Mouse (Mus musculus) embryonic facial prominence, embryonic 12.5 days (tissue): ENCODE measurements around the gene Ppp2r5c. TPM values are rescaled to one million over a fixed set of nuclear protein-coding genes. Genes with fewer than 3 reads are reported as not detected.

Source experiments
- ATAC-seq: fragments of 200-750 bp; cut with Nextera tagmentation; 2 replicates; pipeline ENCODE4 v1.8.0; 2017; ENCODE audit not compliant: insufficient number of reproducible peaks, insufficient read depth, low FRiP score, low TSS enrichment
- H3K27ac ChIP-seq: fragments of 300-500 bp; sonication (generic); 2 replicates; pipeline ENCODE4 v1.5.1; 2016; ENCODE audit warnings: mild to moderate bottlenecking
- H3K27me3 ChIP-seq: fragments of 300-500 bp; sonication (generic); 2 replicates; pipeline ENCODE4 v1.6.1; 2016; ENCODE audit warnings: mild to moderate bottlenecking, moderate library complexity
- H3K36me3 ChIP-seq: fragments of 300-500 bp; sonication (generic); 2 replicates; pipeline ENCODE4 v1.6.1; 2016; ENCODE audit warnings: mild to moderate bottlenecking
- H3K4me1 ChIP-seq: fragments of 300-500 bp; sonication (generic); 2 replicates; pipeline ENCODE4 v1.6.1; 2016
- H3K4me2 ChIP-seq: fragments of 300-500 bp; sonication (generic); replicated peaks from 2 replicates; pipeline ENCODE4 v1.6.1; 2016; ENCODE audit warnings: mild to moderate bottlenecking, moderate library complexity
- H3K4me3 ChIP-seq: fragments of 300-500 bp; sonication (generic); 2 replicates; pipeline ENCODE4 v1.5.1; 2016; ENCODE audit warnings: mild to moderate bottlenecking
- H3K9ac ChIP-seq: fragments of 300-500 bp; sonication (generic); 2 replicates; pipeline ENCODE4 v1.6.1; 2016; ENCODE audit warnings: mild to moderate bottlenecking, moderate library complexity
- H3K9me3 ChIP-seq: fragments of 300-500 bp; sonication (generic); 2 replicates; pipeline ENCODE4 v1.6.1; 2016; ENCODE audit warnings: mild to moderate bottlenecking, moderate library complexity
- WGBS: fragments of 180-500 bp; shearing (Covaris S2); methylation state at CpG from one replicate; pipeline ENCODE4 v1.1.7; 2016; 5-methylcytosine and 5-hydroxymethylcytosine counted together
- polyA plus RNA-seq: library from polyadenylated mRNA; unstranded; fragments of >200 nt; fragmentation: Nextera tagmentation; extraction: Ambion mirVana; gene quantifications from 2 replicates; pipeline ENCODE4 v1.2.1, GENCODE M21; 2016

Ppp2r5c gene
- polyA plus RNA-seq, 1 experiment from 2014 or later, result 156 TPM

GRCm38 (mm10) chr12:110477906-110478305, 31.0 kb downstream of the Ppp2r5c start:
- ATAC-seq, result no peak
- no peak overlapping the region for H3K4me2 ChIP-seq
- 91% methylated on average over 8 of the region's 8 CpGs for WGBS

GRCm38 (mm10) chr12:110478601-110479008, 31.7 kb downstream of the Ppp2r5c start:
- ATAC-seq, result no peak

More at GRCm38 (mm10) chr12:110477906-110478305, 31.0 kb downstream of the Ppp2r5c start:
- Histone ChIP-seq H3K27ac (no peak overlapping the region), H3K27me3 (no peaks in the 10 kb centered on the region), H3K4me3 (no peak overlapping the region), H3K9me3 (no peaks in the 10 kb centered on the region), H3K4me1 (no peaks in the 10 kb centered on the region), H3K9ac (no peak overlapping the region), H3K36me3 (0 out of 2 replicates have a peak, but pooled peaks cover 6% of the 10 kb centered on the region)

GRCm38 (mm10) chr12:110479268-110479667, 32.3 kb downstream of the Ppp2r5c start:
- ATAC-seq, result no peak
- H3K27ac ChIP-seq, result no peak overlapping the region
- no peaks in the 10 kb centered on the region for H3K9me3 ChIP-seq
- H3K4me2 ChIP-seq, result no peak overlapping the region
- no peak overlapping the region for H3K4me3 ChIP-seq
- H3K36me3 ChIP-seq, result 0 out of 2 replicates have a peak, but pooled peaks cover 7% of the 10 kb centered on the region
- no peaks in the 10 kb centered on the region for H3K27me3 ChIP-seq
- 87% methylated on average over 12 of the region's 12 CpGs for WGBS
- H3K9ac ChIP-seq, result no peak overlapping the region
- peaks cover 7% of the 10 kb centered on the region for H3K4me1 ChIP-seq

More at GRCm38 (mm10) chr12:110478601-110479008, 31.7 kb downstream of the Ppp2r5c start:
- H3K36me3 ChIP-seq, result 0 out of 2 replicates have a peak, but pooled peaks cover 7% of the 10 kb centered on the region
- H3K4me3 ChIP-seq, result no peak overlapping the region
- no peaks in the 10 kb centered on the region for H3K27me3 ChIP-seq
- WGBS, result 84% methylated on average over 9 of the region's 9 CpGs
- H3K9ac ChIP-seq, result no peak overlapping the region
- no peak overlapping the region for H3K27ac ChIP-seq
- H3K4me1 ChIP-seq, result peaks cover under 1% of the 10 kb centered on the region; the same call in 1 of the 2 replicates
- H3K4me2 ChIP-seq, result no peak overlapping the region
- no peaks in the 10 kb centered on the region for H3K9me3 ChIP-seq

GRCm38 (mm10) chr12:110480701-110481100, 33.8 kb downstream of the Ppp2r5c start:
- WGBS, result 84% methylated on average over 4 of the region's 4 CpGs
- Histone ChIP-seq H3K9me3 (no peaks in the 10 kb centered on the region), H3K4me3 (no peak overlapping the region), H3K27ac (no peak overlapping the region), H3K27me3 (no peaks in the 10 kb centered on the region), H3K4me2 (no peak overlapping the region), H3K36me3 (0 out of 2 replicates have a peak, but pooled peaks cover 7% of the 10 kb centered on the region), H3K4me1 (peaks cover 14% of the 10 kb centered on the region), H3K9ac (no peak overlapping the region)
- no peak for ATAC-seq

GRCm38 (mm10) chr12:110483761-110484160, 36.8 kb downstream of the Ppp2r5c start:
- Histone ChIP-seq H3K4me2 (no peak overlapping the region), H3K4me3 (no peak overlapping the region), H3K4me1 (peaks cover 29% of the 10 kb centered on the region), H3K27me3 (no peaks in the 10 kb centered on the region), H3K9ac (no peak overlapping the region), H3K36me3 (0 out of 2 replicates have a peak, but pooled peaks cover 8% of the 10 kb centered on the region), H3K27ac (no peak overlapping the region), H3K9me3 (no peaks in the 10 kb centered on the region)
- no peak for ATAC-seq
- WGBS, result 31% methylated on average over 6 of the region's 6 CpGs

- H3K4me2 ChIP-seq, result peak overlapping the region; percentile 82
- ATAC-seq, result 0 out of 2 replicates have a peak, but pooled peaks have one; percentile 22
- H3K9ac ChIP-seq, result peak overlapping the region; percentile 69
- H3K27ac ChIP-seq, result peak overlapping the region; percentile 98
- H3K36me3 ChIP-seq, result peaks cover 11% of the 10 kb centered on the region; the same call in 1 of the 2 replicates
- H3K4me3 ChIP-seq, result peak overlapping the region; percentile 78
- WGBS, result 2% methylated on average over 17 of the region's 17 CpGs
- no peaks in the 10 kb centered on the region for H3K27me3 ChIP-seq
- H3K9me3 ChIP-seq, result no peaks in the 10 kb centered on the region; the same call in 1 of the 2 replicates
- H3K4me1 ChIP-seq, result peaks cover 29% of the 10 kb centered on the region
Observed at GRCm38 (mm10) chr12:110484824-110485584, 38.1 kb downstream of the Ppp2r5c start.

- Histone ChIP-seq H3K4me2 (peak overlapping the region; percentile 82), H3K27me3 (no peaks in the 10 kb centered on the region), H3K36me3 (peaks cover 16% of the 10 kb centered on the region), H3K9me3 (no peaks in the 10 kb centered on the region; the same call in 1 of the 2 replicates), H3K27ac (peak overlapping the region; percentile 98), H3K4me3 (peak overlapping the region; percentile 78), H3K4me1 (peaks cover 29% of the 10 kb centered on the region), H3K9ac (peak overlapping the region; percentile 81)
- under 1% methylated on average over 27 of the region's 27 CpGs for WGBS
- ATAC-seq, result peak; percentile 67
Observed at GRCm38 (mm10) chr12:110485585-110486331, 38.8 kb downstream of the Ppp2r5c start.

GRCm38 (mm10) chr12:110486852-110487251, 39.9 kb downstream of the Ppp2r5c start:
- Histone ChIP-seq H3K9ac (peak overlapping the region; percentile 81), H3K27ac (no peak overlapping the region), H3K27me3 (no peaks in the 10 kb centered on the region), H3K4me1 (peaks cover 29% of the 10 kb centered on the region), H3K36me3 (peaks cover 16% of the 10 kb centered on the region), H3K4me3 (peak overlapping the region; percentile 78), H3K9me3 (no peaks in the 10 kb centered on the region; the same call in 1 of the 2 replicates), H3K4me2 (peak overlapping the region; percentile 82)
- 76% methylated on average over 5 of the region's 5 CpGs for WGBS
- ATAC-seq, result no peak

GRCm38 (mm10) chr12:110488031-110488430, 41.1 kb downstream of the Ppp2r5c start:
- peaks cover 14% of the 10 kb centered on the region for H3K36me3 ChIP-seq
- peaks cover 29% of the 10 kb centered on the region for H3K4me1 ChIP-seq
- H3K4me3 ChIP-seq, result no peak overlapping the region
- ATAC-seq, result no peak
- H3K4me2 ChIP-seq, result no peak overlapping the region
- H3K27me3 ChIP-seq, result no peaks in the 10 kb centered on the region
- WGBS, result 79% methylated on average over 9 of the region's 9 CpGs
- no peaks in the 10 kb centered on the region; the same call in 1 of the 2 replicates for H3K9me3 ChIP-seq
- H3K9ac ChIP-seq, result no peak overlapping the region
- H3K27ac ChIP-seq, result no peak overlapping the region

- Histone ChIP-seq H3K27me3 (no peaks in the 10 kb centered on the region), H3K4me1 (peaks cover 15% of the 10 kb centered on the region), H3K9ac (no peak overlapping the region), H3K4me3 (no peak overlapping the region), H3K27ac (no peak overlapping the region), H3K9me3 (no peaks in the 10 kb centered on the region; the same call in 1 of the 2 replicates), H3K36me3 (peaks cover 14% of the 10 kb centered on the region), H3K4me2 (no peak overlapping the region)
- WGBS, result 90% methylated on average over 12 of the region's 12 CpGs
- no peak for ATAC-seq
Observed at GRCm38 (mm10) chr12:110489946-110490701, 43.2 kb downstream of the Ppp2r5c start.

- no peak for ATAC-seq
- H3K36me3 ChIP-seq, result peaks cover 14% of the 10 kb centered on the region
- H3K4me1 ChIP-seq, result peaks cover 7% of the 10 kb centered on the region
- no peak overlapping the region for H3K4me3 ChIP-seq
- H3K9ac ChIP-seq, result no peak overlapping the region
- no peak overlapping the region for H3K27ac ChIP-seq
- H3K27me3 ChIP-seq, result no peaks in the 10 kb centered on the region
- no peak overlapping the region for H3K4me2 ChIP-seq
- H3K9me3 ChIP-seq, result no peaks in the 10 kb centered on the region; the same call in 1 of the 2 replicates
- WGBS, result 94% methylated on average over 5 of the region's 5 CpGs
Observed at GRCm38 (mm10) chr12:110492436-110492835, 45.5 kb downstream of the Ppp2r5c start.
